Mouse (Mus musculus) 3134 (cell line): Measurements from ENCODE around the gene Fut7.
"Not testable (repeated sequence)": the region's sequence is repeated elsewhere in the genome, so short reads cannot be mapped to it uniquely, and the experiment has no call there.

Experiments
- DNase-seq: peaks from one replicate; pipeline ENCODE4 v3.0.0-alpha.2; 2011; ENCODE audit warnings: low spot score; ENCODE audit not compliant: insufficient read length; ENCODE audit errors: extremely low read depth

The Fut7 gene

DNA sequence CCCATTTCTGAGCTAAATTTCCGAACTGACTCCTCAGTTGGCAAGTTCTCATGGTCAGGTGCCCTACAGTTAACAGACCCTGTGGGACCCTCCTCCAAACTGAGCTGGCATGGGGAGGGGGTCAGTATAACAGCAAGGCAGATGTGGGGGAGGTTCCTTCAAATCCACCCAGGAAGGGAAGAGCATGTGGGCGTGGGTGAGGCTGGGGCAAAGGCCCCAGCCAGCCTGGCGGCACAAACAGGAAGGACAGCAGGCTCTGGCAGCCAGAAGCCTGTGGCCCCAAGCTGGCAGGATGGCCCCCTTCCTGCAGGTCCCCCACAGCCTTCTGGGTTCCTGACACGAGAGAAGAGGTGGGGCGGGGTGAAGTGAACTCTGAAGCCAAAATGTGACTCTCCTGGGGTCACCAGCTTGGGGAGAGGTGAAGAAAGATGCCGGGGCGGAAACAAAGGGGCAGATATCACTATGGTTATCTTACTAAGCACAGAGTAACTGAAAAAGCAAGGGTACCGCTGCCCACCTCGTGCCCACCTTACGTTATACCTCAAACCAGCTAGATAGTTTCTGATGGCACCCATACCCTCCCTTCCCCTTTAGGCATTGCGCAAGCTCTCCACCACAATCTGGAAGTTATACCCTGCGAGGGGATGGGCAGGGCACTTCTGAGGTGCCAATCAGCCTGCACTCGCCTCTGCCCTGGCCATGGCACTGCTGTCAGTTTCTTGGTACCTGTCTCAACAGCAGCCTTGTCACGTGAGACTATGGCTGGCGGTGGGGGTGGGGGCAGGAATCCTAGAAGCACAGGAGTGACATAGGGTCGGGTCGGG lies at the start of gene Fut7:
TSS of gene Fut7 (plus strand) at position 681 of the 824 bp plus-strand sequence.
- no peak for DNase-seq

- DNase-seq, result no peak
Observed at GRCm38 (mm10) chr2:25373431-25373830, 49.6 kb upstream of the Fut7 start.

GRCm38 (mm10) chr2:25376589-25376988 lies 46.5 kb upstream of the Fut7 start:
- DNase-seq, result no peak

- DNase-seq, result no peak
Observed at GRCm38 (mm10) chr2:25384492-25384891, 38.6 kb upstream of the Fut7 start.

GRCm38 (mm10) chr2:25391266-25391665 lies 31.8 kb upstream of the Fut7 start:
- no peak for DNase-seq

GRCm38 (mm10) chr2:25394281-25395221 lies 28.5 kb upstream of the Fut7 start:
- DNase-seq, result peak; percentile 46

- DNase-seq, result no peak
Observed at GRCm38 (mm10) chr2:25395721-25396596, 27.1 kb upstream of the Fut7 start, which contains the start of gene Entpd2. Gene Entpd2, plus strand, starts transcription at chr2:25395874.

DNA sequence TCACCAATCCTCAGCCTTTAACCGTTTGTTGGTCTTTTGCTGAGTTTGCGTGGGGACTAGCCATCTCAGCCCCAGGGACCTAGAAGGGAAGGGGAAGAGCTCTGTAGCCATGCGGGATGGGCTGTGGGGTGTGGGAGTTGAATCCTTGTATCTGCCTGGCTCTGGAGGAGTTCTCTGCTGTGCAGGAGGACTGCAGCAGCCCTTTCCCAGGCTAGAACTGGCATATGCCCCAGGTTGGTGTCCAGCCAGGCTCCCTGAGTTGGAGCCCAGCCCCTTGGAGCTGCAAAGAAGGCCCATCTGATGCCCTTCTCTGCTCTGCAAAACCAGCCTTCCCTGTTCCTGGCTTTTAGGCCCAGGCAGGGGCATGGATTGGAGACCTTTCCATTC lies 26.5 kb upstream of the Fut7 start:
- DNase-seq, result no peak

GRCm38 (mm10) chr2:25397010-25397409 lies 26.1 kb upstream of the Fut7 start:
- DNase-seq, result no peak

DNA sequence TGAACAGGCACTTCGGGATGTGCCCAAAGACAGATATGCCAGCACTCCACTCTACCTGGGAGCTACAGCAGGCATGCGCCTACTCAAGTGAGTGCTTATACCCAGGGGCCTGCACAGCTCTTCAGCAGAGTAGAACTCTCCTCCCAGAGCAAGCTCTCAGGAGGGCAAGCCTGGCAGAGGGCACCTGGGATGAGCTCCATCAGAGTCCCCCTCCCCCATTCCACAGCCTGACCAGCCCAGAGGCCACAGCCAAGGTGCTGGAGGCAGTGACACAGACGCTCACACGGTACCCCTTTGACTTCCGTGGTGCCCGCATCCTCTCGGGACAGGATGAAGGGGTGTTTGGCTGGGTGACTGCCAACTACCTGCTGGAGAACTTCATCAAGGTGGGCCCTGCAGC lies 25.0 kb upstream of the Fut7 start:
- no peak for DNase-seq

DNA sequence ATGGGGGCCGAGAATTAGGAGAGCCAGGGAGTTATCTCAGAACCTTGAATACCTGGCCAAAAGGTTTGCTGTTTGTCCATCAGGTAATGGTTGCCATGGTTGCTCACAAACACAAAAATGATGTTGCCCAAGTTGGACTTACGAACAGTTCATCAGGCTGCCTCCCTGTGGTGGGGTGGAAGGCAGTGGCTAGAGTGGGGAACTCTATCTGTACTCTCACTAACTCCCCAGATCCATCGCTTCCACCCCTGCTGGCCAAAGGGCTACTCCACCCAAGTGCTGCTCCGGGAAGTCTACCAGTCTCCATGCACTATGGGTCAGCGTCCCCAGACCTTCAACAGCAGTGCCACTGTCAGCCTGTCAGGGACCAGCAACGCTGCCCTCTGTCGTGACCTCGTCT lies 24.0 kb upstream of the Fut7 start, which contains the start of gene Npdc1:
TSS of gene Npdc1 (plus strand) at position 301 of the 400 bp plus-strand sequence.
- DNase-seq, result no peak

- DNase-seq, result no peak
Observed at GRCm38 (mm10) chr2:25400291-25400690, 22.8 kb upstream of the Fut7 start.

DNA sequence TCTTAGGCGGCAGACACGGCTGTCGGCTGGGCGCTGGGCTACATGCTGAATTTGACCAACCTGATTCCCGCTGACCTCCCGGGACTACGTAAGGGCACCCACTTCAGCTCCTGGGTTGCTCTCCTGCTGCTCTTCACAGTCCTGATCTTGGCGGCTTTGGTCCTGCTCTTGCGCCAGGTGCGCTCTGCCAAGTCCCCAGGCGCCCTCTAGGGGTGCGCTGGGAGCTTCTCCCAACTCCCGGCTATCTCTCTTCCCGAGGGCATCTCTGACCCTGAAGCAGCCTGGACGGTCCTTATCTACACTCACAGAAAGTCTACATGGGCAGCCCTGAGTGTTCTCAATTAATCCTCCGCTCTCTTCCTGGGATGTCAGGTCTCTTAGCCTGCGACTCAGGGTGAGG lies 22.3 kb upstream of the Fut7 start:
- DNase-seq, result no peak

DNA sequence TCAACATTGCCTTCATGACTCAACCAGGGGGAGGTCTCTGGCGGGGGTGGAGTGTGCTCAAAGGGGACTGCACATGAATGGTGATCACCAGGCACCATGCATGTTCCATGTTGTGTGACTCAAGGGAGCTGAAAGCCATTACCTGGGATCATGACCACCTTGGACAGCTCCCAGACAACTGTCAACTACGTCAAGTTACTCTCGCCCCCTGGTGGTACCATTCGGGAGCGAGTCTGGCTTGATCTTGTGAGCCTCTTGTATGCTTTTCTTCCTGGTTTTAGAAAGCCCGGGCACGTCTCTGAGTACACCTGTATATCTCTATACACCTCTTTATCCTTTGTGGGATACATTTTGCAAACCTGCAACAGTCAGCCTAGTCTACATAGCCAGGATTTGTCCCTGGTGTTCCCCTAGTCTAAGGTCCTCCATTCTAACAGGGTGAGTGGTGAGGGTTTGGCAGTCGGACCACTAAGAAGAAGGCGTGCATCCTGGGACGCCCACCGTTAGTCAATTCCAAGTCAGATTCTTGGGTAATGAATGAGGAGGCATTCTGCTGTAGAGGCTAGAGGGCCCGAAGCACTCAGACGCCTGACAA lies 20.6 kb upstream of the Fut7 start:
- DNase-seq, result no peak

- DNase-seq, result peak; percentile 84
Observed at GRCm38 (mm10) chr2:25402972-25403601, 20.0 kb upstream of the Fut7 start.

- DNase-seq, result no peak
Observed at GRCm38 (mm10) chr2:25403994-25404393, 19.1 kb upstream of the Fut7 start.

- no peak for DNase-seq
Observed at GRCm38 (mm10) chr2:25408908-25409307, 14.2 kb upstream of the Fut7 start.

GRCm38 (mm10) chr2:25413436-25413835 lies 9.6 kb upstream of the Fut7 start:
- not testable (repeated sequence) for DNase-seq

GRCm38 (mm10) chr2:25417426-25417825 lies 5.6 kb upstream of the Fut7 start:
- no peak for DNase-seq

DNA sequence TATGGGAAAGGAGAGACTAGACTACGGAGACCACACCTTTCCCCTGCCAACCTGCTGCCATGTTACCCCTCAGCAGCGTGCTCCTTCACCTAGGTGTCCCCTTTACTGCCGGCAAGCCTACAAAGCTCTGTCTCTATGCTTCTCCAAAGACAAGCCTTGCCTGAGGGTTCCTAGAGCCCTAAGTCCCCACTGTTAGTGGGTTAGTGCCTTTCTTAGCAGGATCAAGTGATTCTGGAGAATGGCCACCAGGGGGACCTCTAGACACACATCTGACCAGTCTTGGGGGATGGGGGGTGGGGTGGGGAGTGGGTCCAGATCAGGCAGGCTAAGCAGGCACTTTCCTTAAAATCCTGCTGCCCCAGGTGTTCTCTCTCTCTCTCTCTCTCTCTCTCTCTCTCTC lies 1.2 kb upstream of the Fut7 start:
- DNase-seq, result no peak
